Mouse (Mus musculus) ES-Bruce4 (cell line): ENCODE results near the gene Amhr2. TPM values are rescaled to one million over a fixed set of nuclear protein-coding genes. Genes with fewer than 3 reads are reported as not detected.

Experiments
- H3K27ac ChIP-seq: 2 replicates; pipeline ENCODE4 v1.5.1; 2012; ENCODE audit warnings: low read length, inconsistent platforms; ENCODE audit not compliant: insufficient read depth
- H3K27me3 ChIP-seq: 2 replicates; pipeline ENCODE4 v1.6.1; 2012; ENCODE audit warnings: mild to moderate bottlenecking, low read length, inconsistent platforms; ENCODE audit not compliant: control insufficient read depth, poor library complexity, insufficient read depth, severe bottlenecking
- H3K36me3 ChIP-seq: 2 replicates; pipeline ENCODE4 v1.6.1; 2012; ENCODE audit warnings: inconsistent platforms, mild to moderate bottlenecking, low read length, moderate library complexity; ENCODE audit not compliant: control insufficient read depth, poor library complexity, insufficient read depth, severe bottlenecking
- H3K4me1 ChIP-seq: one replicate; pipeline ENCODE4 v1.8.1; 2011; ENCODE audit warnings: low read length; ENCODE audit not compliant: control insufficient read depth, insufficient read depth
- H3K4me3 ChIP-seq: 2 replicates; pipeline ENCODE4 v1.5.1; 2011; ENCODE audit warnings: low read depth, mild to moderate bottlenecking, low read length
- H3K9ac ChIP-seq: 2 replicates; pipeline ENCODE4 v1.6.1; 2012; ENCODE audit warnings: low read depth, mild to moderate bottlenecking, inconsistent platforms; ENCODE audit not compliant: poor library complexity, severe bottlenecking
- H3K9me3 ChIP-seq: replicated peaks from 2 replicates; pipeline ENCODE4 v1.6.1; 2012; ENCODE audit warnings: mild to moderate bottlenecking, low read length, inconsistent platforms; ENCODE audit not compliant: control insufficient read depth, poor library complexity, insufficient read depth, severe bottlenecking
- CTCF ChIP-seq: IDR thresholded peaks from one replicate; pipeline ENCODE4 v1.8.1; 2011; ENCODE audit warnings: low read depth, low read length
- EP300 ChIP-seq: IDR thresholded peaks from 2 replicates; pipeline ENCODE4 v1.6.1; 2011; ENCODE audit warnings: low read depth, low read length; ENCODE audit not compliant: insufficient read depth
- POLR2A ChIP-seq: IDR thresholded peaks from one replicate; pipeline ENCODE4 v1.8.1; 2011; ENCODE audit warnings: low read length; ENCODE audit not compliant: insufficient read depth
- polyA plus RNA-seq: library from polyadenylated mRNA; stranded (reverse); fragments of >200 nt; gene quantifications from 2 replicates; pipeline ENCODE4 v1.2.4, GENCODE M21; 2011; ENCODE audit warnings: low read depth; ENCODE audit not compliant: missing spikeins, insufficient read depth, insufficient read length

Gene Amhr2
- polyA plus RNA-seq, 1 experiment = 2.8 TPM

- H3K36me3 ChIP-seq = no peaks in the 10 kb centered on the region; the same call in 1 of the 2 replicates
- H3K4me3 ChIP-seq = no peak overlapping the region
- H3K27me3 ChIP-seq = no peaks in the 10 kb centered on the region
- H3K27ac ChIP-seq = peak overlapping the region; percentile 99
- TF ChIP-seq POLR2A (no peak), EP300 (no peak), CTCF (no peak)
- H3K9me3 ChIP-seq = no peaks in the 10 kb centered on the region
- peaks cover 2% of the 10 kb centered on the region for H3K4me1 ChIP-seq
- H3K9ac ChIP-seq = no peak overlapping the region
Measured at GRCm38 (mm10) chr15:102402210-102402609, 43.0 kb upstream of the Amhr2 start.

- Histone ChIP-seq H3K27me3 (no peaks in the 10 kb centered on the region), H3K4me3 (peak overlapping the region; percentile 75), H3K36me3 (peaks cover 24% of the 10 kb centered on the region), H3K27ac (peak overlapping the region; percentile 84), H3K4me1 (peaks cover 5% of the 10 kb centered on the region), H3K9me3 (no peaks in the 10 kb centered on the region), H3K9ac (peak overlapping the region; percentile 81)
- peak; percentile 5 for TF ChIP-seq POLR2A
- no peak for TF ChIP-seq EP300
Measured at GRCm38 (mm10) chr15:102404608-102405488, 40.3 kb upstream of the Amhr2 start.

GRCm38 (mm10) chr15:102405489-102406195 is 39.5 kb upstream of the Amhr2 start, which contains the start of gene Sp1:
TSS of gene Sp1 (plus strand) at chr15:102406143.
- no peak for TF ChIP-seq CTCF
- peak; percentile 32; the same call in 1 of the 2 replicates for TF ChIP-seq EP300
- TF ChIP-seq POLR2A = peak; percentile 64
- H3K4me1 ChIP-seq = peaks cover 5% of the 10 kb centered on the region

DNA sequence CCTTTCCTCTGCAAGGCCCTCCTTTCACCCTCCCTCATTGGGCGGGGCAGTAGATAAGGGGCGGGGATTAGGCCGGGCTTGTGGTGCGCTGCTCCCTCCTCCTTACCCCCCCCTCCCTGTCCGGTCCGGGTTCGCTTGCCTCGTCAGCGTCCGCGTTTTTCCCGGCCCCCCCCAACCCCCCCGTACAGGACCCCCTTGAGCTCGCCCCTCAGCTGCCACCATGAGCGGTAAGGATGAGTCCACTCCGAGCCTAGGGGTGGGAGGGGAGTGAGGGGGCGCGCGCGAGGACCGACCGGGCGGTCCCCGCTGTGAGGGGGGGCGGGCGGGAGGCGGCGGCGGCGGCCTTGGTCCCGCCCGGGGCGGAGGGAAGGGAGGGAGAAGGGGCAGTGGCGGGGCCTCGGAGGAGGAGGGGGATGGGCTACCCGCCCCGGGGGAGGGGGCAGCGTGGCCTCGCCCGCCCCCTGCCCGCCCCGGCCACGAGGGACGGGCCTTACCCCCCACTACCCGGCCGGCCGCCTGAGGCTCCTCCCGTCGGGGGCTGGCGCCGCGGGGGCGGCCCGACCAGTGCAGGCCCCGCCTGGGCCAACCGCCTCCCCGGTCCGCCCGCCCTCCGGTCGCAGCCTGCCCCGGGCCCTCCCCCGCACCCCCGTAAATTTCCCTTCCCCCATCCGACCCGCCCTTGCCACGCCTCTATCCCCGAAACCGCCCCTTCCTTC is 38.8 kb upstream of the Amhr2 start:
- Histone ChIP-seq H3K9me3 (no peaks in the 10 kb centered on the region), H3K27me3 (no peaks in the 10 kb centered on the region), H3K36me3 (peaks cover 40% of the 10 kb centered on the region), H3K9ac (peak overlapping the region; percentile 99), H3K4me1 (peaks cover 5% of the 10 kb centered on the region), H3K4me3 (peak overlapping the region; percentile 51), H3K27ac (no peak overlapping the region)
- TF ChIP-seq EP300 (0 out of 2 replicates have a peak, but pooled peaks have one; percentile 9), POLR2A (no peak)

More at GRCm38 (mm10) chr15:102405489-102406195, 39.5 kb upstream of the Amhr2 start, which contains the start of gene Sp1:
- Histone ChIP-seq H3K27me3 (no peaks in the 10 kb centered on the region), H3K9me3 (no peaks in the 10 kb centered on the region), H3K9ac (peak within 1 kb of the TSS; percentile 99), H3K27ac (peak within 1 kb of the TSS; percentile 84), H3K36me3 (peaks cover 32% of the 10 kb centered on the region), H3K4me3 (peak within 1 kb of the TSS; percentile 75)

DNA sequence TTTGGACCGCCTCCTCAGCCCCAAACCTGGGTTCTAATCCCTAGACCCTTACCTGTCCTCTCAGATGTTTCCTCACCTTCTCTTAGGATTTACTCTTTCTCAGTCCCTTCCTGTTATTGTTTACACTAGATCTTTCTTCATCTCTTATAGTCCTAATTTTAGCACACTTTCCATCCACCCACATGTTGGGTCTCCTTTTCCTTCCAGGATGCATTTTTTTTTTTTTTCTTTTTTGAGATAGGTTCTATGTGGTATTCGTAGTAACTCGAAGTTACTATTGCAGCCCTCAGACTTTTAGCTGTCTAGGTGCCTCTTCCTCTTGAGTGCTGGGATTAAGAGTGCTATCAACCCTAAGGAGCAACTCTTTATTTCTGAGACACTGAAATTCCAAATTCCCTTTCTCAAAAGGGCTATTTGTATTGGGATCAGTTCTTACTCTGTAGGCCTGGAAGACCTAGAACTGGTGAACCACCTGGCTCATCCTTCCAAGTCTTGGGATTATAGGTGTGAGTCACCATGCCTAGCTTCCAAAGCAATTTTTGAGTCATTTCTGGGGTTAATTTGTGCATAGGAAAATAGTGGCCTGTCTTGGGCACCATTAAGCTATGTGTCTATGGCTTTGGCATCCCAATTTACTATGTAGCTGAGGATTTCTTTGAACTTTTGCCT is 38.1 kb upstream of the Amhr2 start:
- H3K27me3 ChIP-seq = no peaks in the 10 kb centered on the region
- H3K4me1 ChIP-seq = peaks cover 3% of the 10 kb centered on the region
- 0 out of 2 replicates have a peak overlapping the region, but pooled peaks have one; percentile 42 for H3K27ac ChIP-seq
- H3K9ac ChIP-seq = peak overlapping the region; percentile 99
- peaks cover 46% of the 10 kb centered on the region for H3K36me3 ChIP-seq
- no peaks in the 10 kb centered on the region for H3K9me3 ChIP-seq
- TF ChIP-seq CTCF = no peak
- H3K4me3 ChIP-seq = peak overlapping the region; percentile 51
